In the genomic region with DNA sequence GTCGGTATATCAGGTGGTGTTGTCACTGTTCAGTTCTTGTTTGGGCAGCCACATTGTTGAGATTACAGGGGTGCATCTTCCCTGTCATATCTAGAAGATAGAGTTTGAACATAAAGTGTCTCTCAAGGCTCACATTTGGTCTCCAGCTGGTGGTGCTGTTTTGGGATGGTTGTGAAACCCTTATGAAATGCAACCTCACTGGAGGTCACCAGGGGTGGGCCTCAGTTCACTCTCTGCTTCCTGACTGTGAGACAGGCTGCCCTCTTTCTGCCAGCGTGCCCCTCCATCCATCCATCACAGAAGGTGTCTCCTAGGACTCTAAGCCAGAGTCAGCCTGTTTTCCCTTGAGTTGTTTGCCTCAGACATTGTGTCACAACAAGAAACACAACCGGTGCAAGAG, we compare ENCODE assay signal across 23 mouse cellular contexts. TPM values are rescaled to one million over a fixed set of nuclear protein-coding genes. Genes with fewer than 3 reads are reported as not detected.
DNase-seq lines count a peak whose midpoint lies in the region; ATAC-seq and TF ChIP-seq lines count a peak whose summit lies in the region.
"Had no signal": no experiment of that assay in that cellular context is flagged by ENCODE, and none has a peak within 500 bp of the region (broad histone marks: within the 10 kb centered on the region; RNA-seq: fewer than 3 reads in every experiment).

No protein-coding gene starts in this region.

- no peak for TF ChIP-seq EP300 in stomach, postnatal 0 days (optimal IDR thresholded peaks at IDR 0.05)

- no peaks in the 10 kb centered on the region for H3K9me3 ChIP-seq in stomach, postnatal 0 days (ENCODE audit: control insufficient read depth, low read length)
- H3K9me3 ChIP-seq: embryonic facial prominence, embryonic 13.5 days; embryonic facial prominence, embryonic 15.5 days; forebrain, embryonic 10.5 days; forebrain, embryonic 12.5 days had no signal

- no peaks in the 10 kb centered on the region for H3K4me1 ChIP-seq in stomach, postnatal 0 days (replicated peaks; ENCODE audit: control insufficient read depth, insufficient read depth)
- H3K4me1 ChIP-seq: embryonic facial prominence, embryonic 13.5 days; embryonic facial prominence, embryonic 15.5 days; forebrain, embryonic 10.5 days had no signal

- WGBS in stomach, postnatal 0 days = 60% methylated on average over 3 of the region's 3 CpGs

- H3K4me3 ChIP-seq in stomach, postnatal 0 days (ENCODE audit: low read depth, low read length) = no peak overlapping the region
- H3K4me3 ChIP-seq: embryonic facial prominence, embryonic 13.5 days; embryonic facial prominence, embryonic 15.5 days; erythroblast, embryonic 14.5 days; forebrain, embryonic 10.5 days; forebrain, embryonic 12.5 days had no signal

- no peak overlapping the region for H3K27ac ChIP-seq in stomach, postnatal 0 days (replicated peaks)
- H3K27ac ChIP-seq: embryonic facial prominence, embryonic 13.5 days; embryonic facial prominence, embryonic 15.5 days; forebrain, embryonic 10.5 days; forebrain, embryonic 12.5 days had no signal

- H3K9ac ChIP-seq in stomach, postnatal 0 days (ENCODE audit: low read length) = no peak overlapping the region
- H3K9ac ChIP-seq: embryonic facial prominence, embryonic 13.5 days; embryonic facial prominence, embryonic 15.5 days; forebrain, embryonic 12.5 days had no signal

- no peaks in the 10 kb centered on the region for H3K27me3 ChIP-seq in stomach, postnatal 0 days (ENCODE audit: control insufficient read depth, insufficient read depth, low read length)
- H3K27me3 ChIP-seq: embryonic facial prominence, embryonic 13.5 days; embryonic facial prominence, embryonic 15.5 days had no signal

- DNase-seq in lung, postnatal 10 days = peak; percentile 31
- DNase-seq in lung, adult 18-20 months = no peak
- no peak for DNase-seq in stomach, postnatal 0 days (ENCODE audit: low spot score)
- DNase-seq: adrenal gland, adult 2 months; adrenal gland, postnatal 10 days; adrenal gland, postnatal 25 days; cerebellum, adult 11 months; cerebellum, adult 18-20 months; cerebellum, adult 8-10 months; cerebellum, adult 9-11 months; cerebellum, postnatal 14 days; cerebellum, postnatal 36 days; embryo, embryonic 11 days had no signal

- no peak overlapping the region for H3K4me2 ChIP-seq in stomach, postnatal 0 days (replicated peaks; ENCODE audit: low read depth)
- H3K4me2 ChIP-seq: embryonic facial prominence, embryonic 13.5 days; embryonic facial prominence, embryonic 15.5 days; forebrain, embryonic 12.5 days had no signal

- no peak for TF ChIP-seq CTCF in stomach, postnatal 0 days (IDR thresholded peaks at IDR 0.05; ENCODE audit: low read depth)

- peak; percentile 61 for ATAC-seq in granulocyte monocyte progenitor cell, adult 5-6 weeks (replicated peaks; ENCODE audit: poor library complexity, severe bottlenecking)
- ATAC-seq in megakaryocyte progenitor cell, adult 5-6 weeks (replicated peaks; ENCODE audit: poor library complexity) = 0 out of 2 replicates have a peak, but pooled peaks have one; percentile 34
- ATAC-seq in stomach, postnatal 0 days (ENCODE audit: low FRiP score, low TSS enrichment) = no peak
- ATAC-seq: forebrain, embryonic 14.5 days; forebrain, embryonic 16.5 days had no signal

- no peaks in the 10 kb centered on the region for H3K36me3 ChIP-seq in stomach, postnatal 0 days (ENCODE audit: control insufficient read depth, insufficient read depth, low read length)
- H3K36me3 ChIP-seq: embryonic facial prominence, embryonic 13.5 days; embryonic facial prominence, embryonic 15.5 days; forebrain, embryonic 10.5 days; forebrain, embryonic 12.5 days had no signal

RNA-seq across cellular contexts. Expression of a gene that starts 58.0 kb away (rescaled TPM):
- total RNA-seq in granulocyte monocyte progenitor cell, adult 5-6 weeks (2014; fragmentation: Nextera tagmentation) = 1.5 TPM in 1 of 2 replicates, not detected in the other
- total RNA-seq in granulocyte monocyte progenitor cell, adult 5-6 weeks (2017) = not detected in 2 replicates
- total RNA-seq in megakaryocyte progenitor cell, adult 5-6 weeks (2015) = not detected in 2 replicates
- not detected in 2 replicates for total RNA-seq in megakaryocyte progenitor cell, adult 5-6 weeks (2017)
- 5.5 and 6.0 TPM in 2 replicates for polyA plus RNA-seq in stomach, postnatal 0 days (2015; fragmentation: Nextera tagmentation; extraction: Ambion mirVana)
- total RNA-seq: MEL had no signal
- polyA plus RNA-seq: erythroblast, embryonic 14.5 days had no signal
